Mouse (Mus musculus) adrenal gland, postnatal 0 days (tissue): ENCODE measurements around the gene Olfr924. TPM values are rescaled to one million over a fixed set of nuclear protein-coding genes. Genes with fewer than 3 reads are reported as not detected.

Experiments
- polyA plus RNA-seq: library from polyadenylated mRNA; unstranded; fragments of >200 nt; fragmentation: Nextera tagmentation; extraction: Ambion mirVana; gene quantifications from 2 replicates; pipeline ENCODE4 v1.2.1, GENCODE M21; 2015

Olfr924 gene
- not detected in 2 replicates for polyA plus RNA-seq

DNA sequence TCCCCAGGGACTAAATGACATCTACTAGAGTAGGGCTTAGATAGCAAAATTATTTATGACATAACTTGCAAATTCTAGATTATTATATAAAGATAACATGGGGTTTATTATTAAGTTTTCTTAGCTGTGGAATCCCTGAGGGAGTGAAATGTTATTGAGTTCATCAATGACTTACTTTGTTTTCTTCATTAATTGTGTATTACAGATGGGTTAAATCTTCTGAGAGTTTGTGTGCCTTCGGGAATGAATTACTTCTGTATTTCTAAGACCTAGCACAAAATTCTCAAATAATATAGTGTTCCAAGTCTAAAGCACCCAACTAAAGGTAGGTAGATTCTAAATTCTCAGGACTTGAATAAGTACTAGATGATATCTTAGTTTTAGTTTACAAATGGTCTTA is at the start of gene Olfr924:
Gene Olfr924 (plus strand): TSS at position 301 of the 400 bp plus-strand sequence.

DNA sequence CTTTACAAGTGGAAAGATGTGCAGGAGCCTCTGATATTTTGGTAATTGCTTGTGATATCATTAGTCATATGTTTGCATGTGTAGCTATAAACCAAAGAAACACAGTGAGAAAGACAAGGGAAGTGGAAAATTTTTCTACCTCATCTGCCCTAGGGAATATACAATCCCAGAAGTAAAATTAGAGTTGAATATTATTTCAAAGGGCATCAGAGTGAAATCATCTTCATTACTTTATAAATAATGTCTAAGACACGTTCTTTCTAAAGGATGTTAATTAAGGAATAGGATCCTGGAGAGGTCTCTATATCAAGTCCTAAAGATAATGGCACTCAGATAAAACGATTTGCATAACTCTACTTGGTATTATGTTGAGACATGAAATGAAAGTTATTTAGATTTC is 29.9 kb upstream of the Olfr924 start, which contains the start of gene Olfr922:
Gene Olfr922 (plus strand): TSS at position 301 of the 400 bp plus-strand sequence.

GRCm38 (mm10) chr9:38826245-38826644 is 18.0 kb upstream of the Olfr924 start, which contains the start of gene Olfr923:
Olfr923 (plus strand) TSS chr9:38826545.

DNA sequence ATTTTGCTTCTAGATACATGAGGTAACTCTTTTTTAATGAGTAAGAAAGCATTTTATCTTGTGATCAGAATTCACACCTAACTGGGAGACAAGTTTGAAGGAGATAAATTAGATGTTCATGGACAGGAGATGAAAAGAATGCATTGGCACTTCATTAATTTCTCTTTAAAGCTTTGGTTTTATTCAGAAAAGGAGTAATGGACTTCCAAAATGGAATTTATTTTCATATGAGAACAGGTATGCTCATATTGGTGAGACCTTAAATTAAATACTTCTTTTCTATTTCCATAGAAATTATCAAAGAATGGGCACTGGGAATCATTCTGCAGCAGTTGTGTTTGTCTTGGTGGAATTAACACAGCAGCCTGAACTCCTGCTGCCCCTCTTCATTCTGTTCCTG is 10.5 kb downstream of the Olfr924 start, which contains the start of gene Olfr26:
Gene Olfr26 (plus strand): TSS at position 301 of the 400 bp plus-strand sequence.

GRCm38 (mm10) chr9:38876826-38877225 is 32.6 kb downstream of the Olfr924 start, which contains the start of gene Olfr926:
Olfr926 (plus strand) TSS chr9:38877126.

Other genes with a start within 250 kb of the Olfr924 start
- not detected in 2 replicates for gene Olfr914, start 239.3 kb upstream of the Olfr924 start, polyA plus RNA-seq
- not detected in 2 replicates for gene Olfr916, start 184.6 kb upstream of the Olfr924 start, polyA plus RNA-seq
- not detected in 2 replicates for gene Olfr917, start 178.6 kb upstream of the Olfr924 start, polyA plus RNA-seq
- gene Olfr918, start 169.8 kb upstream of the Olfr924 start, polyA plus RNA-seq = not detected in 2 replicates
- gene Olfr919, start 140.8 kb upstream of the Olfr924 start, polyA plus RNA-seq = not detected in 2 replicates
- gene Vwa5a, start 126.2 kb upstream of the Olfr924 start, polyA plus RNA-seq = 27.9 and 38.3 TPM in 2 replicates
- gene Olfr920, start 92.2 kb upstream of the Olfr924 start, polyA plus RNA-seq = 0.13 and 0.35 TPM in 2 replicates
- not detected in 2 replicates for gene Olfr921, start 71.4 kb upstream of the Olfr924 start, polyA plus RNA-seq
- not detected in 2 replicates for gene Olfr922, start 29.8 kb upstream of the Olfr924 start, polyA plus RNA-seq
- not detected in 2 replicates for gene Olfr923, start 17.9 kb upstream of the Olfr924 start, polyA plus RNA-seq
- not detected in 2 replicates for gene Olfr26, start 10.6 kb downstream of the Olfr924 start, polyA plus RNA-seq
- gene Olfr926, start 32.7 kb downstream of the Olfr924 start, polyA plus RNA-seq = not detected in 2 replicates
- gene Olfr930, start 85.4 kb downstream of the Olfr924 start, polyA plus RNA-seq = not detected in 2 replicates
- gene Olfr933, start 127.9 kb downstream of the Olfr924 start, polyA plus RNA-seq = not detected in 2 replicates
- not detected in 2 replicates for gene Olfr934, start 143.9 kb downstream of the Olfr924 start, polyA plus RNA-seq
- gene Olfr935, start 155.2 kb downstream of the Olfr924 start, polyA plus RNA-seq = not detected in 2 replicates
- not detected in 2 replicates for gene Olfr146, start 178.9 kb downstream of the Olfr924 start, polyA plus RNA-seq
- not detected in 2 replicates for gene Olfr937, start 220.5 kb downstream of the Olfr924 start, polyA plus RNA-seq
- not detected in 2 replicates for gene Olfr938, start 234.4 kb downstream of the Olfr924 start, polyA plus RNA-seq